Mouse (Mus musculus): ENCODE results near the gene Serpina5.
A peak's percentile ranks its signal among the peaks of the same experiment; 100 is the strongest.

Serpina5 gene

DNA sequence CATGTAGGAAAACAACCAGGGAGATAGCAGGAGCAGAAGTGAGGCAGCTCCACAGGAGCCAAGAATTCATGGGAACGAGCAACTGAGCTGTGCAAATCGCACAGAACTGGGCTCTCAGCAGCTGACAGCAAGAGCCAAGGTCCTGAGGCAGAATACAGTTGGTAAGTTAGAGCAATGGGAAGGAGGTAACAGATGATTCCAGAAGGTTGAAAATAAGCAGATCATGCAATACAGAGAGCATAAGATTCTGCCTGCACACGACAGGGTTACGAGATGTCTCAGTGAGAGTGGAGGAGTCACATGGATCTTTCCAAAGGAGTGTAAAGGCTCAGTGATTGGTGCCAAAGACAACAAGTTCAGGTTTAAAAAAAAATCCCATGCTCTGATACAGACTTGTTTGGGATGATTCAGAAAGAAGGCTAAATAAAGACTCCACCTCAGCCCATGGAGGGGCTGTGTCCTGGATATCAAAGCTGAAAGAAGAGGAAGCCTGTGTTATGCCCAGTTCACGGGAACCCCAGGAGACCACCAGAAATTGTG, 24.2 kb downstream of the Serpina5 start:
- DNase-seq (ENCODE audit: low read depth, low spot score) = no peak

DNA sequence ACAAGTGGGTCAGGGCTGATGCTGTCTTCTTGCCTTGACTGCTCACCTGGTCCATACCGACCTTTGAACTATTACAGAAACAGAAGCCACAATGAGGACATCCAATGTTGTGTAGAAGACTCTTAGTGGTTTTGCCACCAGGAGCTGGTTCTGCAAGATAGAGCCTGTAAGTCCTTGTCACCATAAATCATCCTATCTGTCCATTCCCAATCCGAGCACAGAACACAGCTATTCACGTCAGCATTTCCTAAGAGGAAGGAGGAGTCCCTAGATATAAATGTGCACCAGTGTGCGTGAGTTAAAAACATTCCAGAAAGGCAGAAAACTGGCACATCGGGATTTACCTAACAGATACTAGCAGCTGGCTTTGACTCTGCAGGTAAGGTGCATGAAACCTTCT, 26.8 kb downstream of the Serpina5 start, which contains the start of gene Serpina3b:
TSS of gene Serpina3b (plus strand) at position 301 of the 400 bp plus-strand sequence.
- DNase-seq (ENCODE audit: low read depth, low spot score) = no peak

DNA sequence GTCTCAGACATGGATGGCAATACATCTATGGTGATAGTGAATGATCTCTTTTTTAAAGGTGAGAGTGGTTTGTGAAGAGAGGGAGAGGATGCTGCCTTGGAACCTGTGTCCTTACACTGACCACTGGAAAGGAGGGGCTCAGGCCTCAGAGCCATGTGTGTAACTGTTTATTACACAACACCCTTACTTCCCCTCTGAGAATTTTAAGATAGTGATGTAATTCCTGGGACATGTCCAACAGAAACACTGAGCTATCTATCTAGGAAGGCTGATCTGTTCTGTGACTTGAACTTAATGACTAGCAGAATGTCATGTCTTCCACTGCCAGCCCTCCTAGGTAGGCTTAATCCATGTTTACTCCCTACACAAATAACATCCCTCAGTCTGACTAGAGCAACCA, 30.1 kb downstream of the Serpina5 start:
- no peak for DNase-seq (ENCODE audit: low read depth, low spot score)

DNA sequence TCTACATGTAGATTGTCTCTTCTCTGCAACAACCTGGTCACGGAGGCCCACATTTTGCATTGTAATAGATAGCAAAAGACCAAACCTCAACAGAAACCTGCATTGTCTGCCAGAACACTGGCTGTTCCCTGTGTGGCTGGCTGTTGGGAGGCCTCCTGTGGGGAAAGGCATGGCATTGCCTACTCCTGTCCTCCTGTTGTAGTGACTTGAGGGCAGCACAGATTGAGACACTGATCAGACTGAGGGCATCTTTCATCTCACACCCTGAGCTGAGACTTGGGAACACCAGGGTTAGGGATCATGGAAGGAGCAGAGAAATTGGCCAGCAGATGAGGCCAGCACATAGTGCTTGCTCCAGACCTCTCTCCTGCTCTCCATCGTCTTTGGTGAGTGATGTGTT, 37.3 kb downstream of the Serpina5 start:
- DNase-seq (ENCODE audit: low read depth, low spot score) = no peak

GRCm38 (mm10) chr12:104140543-104141103, 39.7 kb downstream of the Serpina5 start:
- DNase-seq (ENCODE audit: low read depth, low spot score) = peak; percentile 1

- no peak for DNase-seq (ENCODE audit: low read depth, low spot score)
Observed at GRCm38 (mm10) chr12:104141506-104141905, 40.6 kb downstream of the Serpina5 start.

GRCm38 (mm10) chr12:104142427-104142826, 41.5 kb downstream of the Serpina5 start:
- DNase-seq (ENCODE audit: low read depth, low spot score) = no peak

GRCm38 (mm10) chr12:104143286-104143685, 42.4 kb downstream of the Serpina5 start:
- no peak for DNase-seq (ENCODE audit: low read depth, low spot score)

DNA sequence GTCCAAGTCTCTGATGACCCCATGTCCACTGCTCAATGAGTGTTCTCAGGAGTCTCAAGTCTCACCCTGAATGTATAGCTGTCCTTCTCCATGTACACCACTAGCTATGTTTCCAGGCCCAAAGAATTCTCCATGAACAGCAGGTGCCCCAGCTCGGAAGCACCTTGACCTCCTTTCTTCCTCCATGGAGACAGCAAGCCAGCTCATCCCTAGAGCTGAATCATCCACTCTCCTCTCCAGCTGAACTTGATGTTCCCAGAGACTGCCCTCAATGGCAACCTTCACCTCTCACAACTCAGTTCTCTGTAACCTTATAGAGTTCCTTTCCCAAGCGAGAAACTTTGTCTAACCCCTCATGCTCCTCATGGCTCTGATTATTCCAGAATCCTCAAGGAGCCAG, 44.7 kb downstream of the Serpina5 start:
- no peak for DNase-seq (ENCODE audit: low read depth, low spot score)

DNA sequence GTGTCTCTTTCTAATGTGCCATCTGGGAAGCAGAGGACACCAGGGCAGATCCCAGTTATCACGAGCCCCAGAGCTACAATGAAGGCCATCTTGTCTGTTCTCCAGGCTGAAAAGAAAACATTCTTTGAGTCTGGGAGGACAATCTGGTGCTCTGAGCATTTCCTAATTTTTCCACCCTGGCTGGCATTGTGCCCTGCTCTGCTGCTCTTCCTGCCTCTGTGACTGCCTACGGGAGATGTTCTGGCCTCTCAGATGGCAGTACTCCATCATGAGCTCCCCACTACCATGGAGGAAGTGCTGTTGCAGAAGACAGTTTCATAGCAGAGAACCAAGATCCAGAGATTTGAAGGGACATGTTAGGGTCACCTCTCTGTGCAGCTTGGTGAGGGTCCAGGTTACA, 51.1 kb downstream of the Serpina5 start:
- no peak for DNase-seq (ENCODE audit: low read depth, low spot score)

DNA sequence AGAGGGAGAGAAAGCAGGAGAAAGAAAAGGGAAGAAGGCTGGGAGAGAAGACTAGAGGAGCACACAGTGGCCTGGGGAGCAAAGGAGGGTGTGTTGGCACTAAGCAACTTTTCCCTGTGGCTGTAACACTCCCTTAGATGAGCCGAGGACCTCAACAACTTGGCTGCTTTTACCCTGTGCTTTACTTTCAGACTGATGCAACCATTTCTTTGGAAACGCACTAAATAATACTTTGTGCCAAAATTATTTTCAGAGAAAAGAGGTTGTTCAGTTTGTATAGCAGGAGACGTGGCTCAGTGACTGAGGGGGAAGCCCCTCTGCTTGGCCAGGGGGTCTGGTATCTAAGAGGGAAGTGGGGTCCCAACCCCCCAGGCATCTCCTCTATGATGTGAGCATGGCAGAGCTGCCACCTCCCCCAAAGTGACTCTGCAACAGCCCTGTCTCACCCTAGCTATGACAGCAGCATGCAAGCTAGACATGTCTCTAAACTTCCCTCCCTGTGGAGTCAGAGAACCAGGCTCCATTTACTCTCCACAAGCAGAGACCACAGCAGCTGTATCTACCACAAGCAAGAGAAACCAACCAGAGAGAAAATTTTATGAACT, 52.2 kb downstream of the Serpina5 start:
- no peak for DNase-seq (ENCODE audit: low read depth, low spot score)

- no peak for DNase-seq (ENCODE audit: low read depth, low spot score)
Observed at GRCm38 (mm10) chr12:104153656-104154055, 52.7 kb downstream of the Serpina5 start, which contains the start of gene Serpina3c. Gene Serpina3c (minus strand): TSS chr12:104153870.

Measured in A20 (cell line).